Mouse (Mus musculus) gastrocnemius, postnatal 10 days (tissue): ENCODE measurements around the gene Sugt1. TPM values are rescaled to one million over a fixed set of nuclear protein-coding genes. Genes with fewer than 3 reads are reported as not detected.

Source experiments
- DNase-seq: peaks from one replicate; pipeline ENCODE4 v3.0.0; 2021; ENCODE audit warnings: mixed read lengths
- long read RNA-seq, 2 experiments: library from polyadenylated mRNA; stranded (forward); transcript quantifications; one replicate each; pipeline ENCODE4 v2.0.0; 2021
- total RNA-seq, 2 experiments: library from RNA; stranded (reverse); gene quantifications; 2 replicates each; pipeline ENCODE4 v1.2.3; 2021

Sugt1 gene
- 10 to 100 TPM; 66.2 to 71.1 TPM for total RNA-seq
- long read RNA-seq, experiment 1, full-length matches to known transcripts = 31 of 33 reads
- long read RNA-seq, experiment 1, partial matches to known transcripts = 2 of 33 reads
- long read RNA-seq, experiment 1, other reads (novel, unspliced or antisense) = 0 of 33 reads
- long read RNA-seq, experiment 2, full-length matches to known transcripts = 44 of 51 reads
- long read RNA-seq, experiment 2, partial matches to known transcripts = 1 of 51 reads
- long read RNA-seq, experiment 2, other reads (novel, unspliced or antisense) = 6 of 51 reads

GRCm38 (mm10) chr14:79587139-79587851, at the start of gene Sugt1:
TSS of gene Sugt1 (plus strand) at chr14:79587691.
- DNase-seq = peak; percentile 95

- DNase-seq = no peak
Observed at GRCm38 (mm10) chr14:79537921-79538320, 49.6 kb upstream of the Sugt1 start.

GRCm38 (mm10) chr14:79541606-79542005, 45.9 kb upstream of the Sugt1 start:
- DNase-seq = no peak

GRCm38 (mm10) chr14:79549343-79549742, 38.1 kb upstream of the Sugt1 start:
- no peak for DNase-seq

- no peak for DNase-seq
Observed at GRCm38 (mm10) chr14:79551929-79552328, 35.6 kb upstream of the Sugt1 start.

GRCm38 (mm10) chr14:79552854-79553253, 34.6 kb upstream of the Sugt1 start:
- DNase-seq = no peak

GRCm38 (mm10) chr14:79557796-79558195, 29.7 kb upstream of the Sugt1 start:
- DNase-seq = no peak

- peak; percentile 36 for DNase-seq
Observed at GRCm38 (mm10) chr14:79562745-79563144, 24.7 kb upstream of the Sugt1 start.

GRCm38 (mm10) chr14:79564784-79565183, 22.7 kb upstream of the Sugt1 start:
- DNase-seq = no peak

- DNase-seq = no peak
Observed at GRCm38 (mm10) chr14:79573482-79574191, 13.9 kb upstream of the Sugt1 start.

GRCm38 (mm10) chr14:79574361-79574760, 13.1 kb upstream of the Sugt1 start:
- DNase-seq = no peak

- no peak for DNase-seq
Observed at GRCm38 (mm10) chr14:79583526-79584245, 3.8 kb upstream of the Sugt1 start.

GRCm38 (mm10) chr14:79586499-79587138, 872 bp upstream of the Sugt1 start:
- no peak for DNase-seq

GRCm38 (mm10) chr14:79587852-79588229, 350 bp downstream of the Sugt1 start:
- DNase-seq = no peak

GRCm38 (mm10) chr14:79588534-79588951, 1.1 kb downstream of the Sugt1 start:
- DNase-seq = peak; percentile 11

GRCm38 (mm10) chr14:79589401-79589800, 1.9 kb downstream of the Sugt1 start:
- no peak for DNase-seq

- no peak for DNase-seq
Observed at GRCm38 (mm10) chr14:79590916-79591315, 3.4 kb downstream of the Sugt1 start.

GRCm38 (mm10) chr14:79591611-79592010, 4.1 kb downstream of the Sugt1 start:
- DNase-seq = no peak

GRCm38 (mm10) chr14:79594069-79594468, 6.6 kb downstream of the Sugt1 start:
- DNase-seq = no peak

GRCm38 (mm10) chr14:79596602-79597001, 9.1 kb downstream of the Sugt1 start:
- DNase-seq = no peak

GRCm38 (mm10) chr14:79605881-79606280, 18.4 kb downstream of the Sugt1 start:
- no peak for DNase-seq

GRCm38 (mm10) chr14:79606392-79606791, 18.9 kb downstream of the Sugt1 start:
- no peak for DNase-seq
